Mouse (Mus musculus): ENCODE measurements at regions not wholly inside any gene's neighbourhood (a gene's known extent, or its start where the extent isn't known, plus 50 kb on each side); places are given as distances from the start of the nearest gene placed in this dataset.

DNA sequence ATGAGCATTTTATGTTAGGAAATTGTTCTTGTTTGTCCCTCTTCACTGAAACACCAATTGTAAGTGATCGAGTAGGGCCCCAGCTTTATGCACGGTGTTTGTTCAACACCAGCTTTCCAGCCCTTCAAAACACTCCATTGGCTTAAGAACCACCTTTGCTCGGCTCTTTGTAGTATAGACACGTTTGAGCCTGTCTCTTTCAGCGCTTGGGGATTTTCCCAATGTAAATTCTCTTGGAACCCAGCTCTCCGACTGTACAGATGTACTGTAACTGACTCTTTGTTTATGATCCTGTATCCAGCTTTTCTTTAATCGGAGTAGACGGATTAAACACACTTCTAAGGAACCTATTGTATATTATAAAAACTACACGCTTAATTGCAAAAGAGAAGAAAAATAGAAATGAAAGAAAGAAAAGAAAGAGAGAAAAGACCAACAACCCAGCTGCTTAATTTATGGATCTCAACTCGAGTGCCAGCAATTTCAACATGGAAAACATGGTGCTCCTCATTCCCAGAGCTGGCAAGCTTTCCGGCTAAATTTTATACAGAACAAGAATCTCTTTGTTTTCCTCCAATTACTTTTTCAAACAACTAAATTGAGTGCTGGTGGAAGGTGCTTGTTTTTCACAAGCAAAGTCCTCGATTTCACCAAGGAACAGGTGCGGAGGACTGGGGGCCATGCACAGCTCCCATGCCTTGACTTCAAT is 430.4 kb downstream of the Adgrl2 start:
- DNase-seq (ENCODE audit: low read depth, low spot score), result no peak

- no peak for DNase-seq (ENCODE audit: low read depth, low spot score)
Measured at GRCm38 (mm10) chr3:148558592-148559157, 431.7 kb downstream of the Adgrl2 start.

DNA sequence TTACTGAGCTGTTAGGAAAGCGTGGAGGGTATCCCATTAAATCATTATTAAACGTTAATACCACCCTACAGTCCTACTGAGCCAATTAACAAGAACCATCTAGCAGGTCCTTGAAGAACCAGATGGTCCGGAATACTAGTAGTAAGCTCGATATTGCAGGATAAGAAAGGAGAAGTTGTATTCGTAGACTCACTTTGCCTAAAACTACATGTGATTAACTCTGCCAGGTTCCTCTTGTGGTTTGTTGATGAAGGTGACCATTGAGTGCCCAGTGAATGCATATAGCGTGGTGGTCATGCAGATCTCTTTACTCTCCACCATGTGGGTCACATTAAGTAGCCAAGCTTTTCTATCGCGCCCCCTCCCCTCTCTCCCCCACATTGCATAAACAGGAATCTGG is 435.0 kb downstream of the Adgrl2 start:
- no peak for DNase-seq (ENCODE audit: low read depth, low spot score)

DNA sequence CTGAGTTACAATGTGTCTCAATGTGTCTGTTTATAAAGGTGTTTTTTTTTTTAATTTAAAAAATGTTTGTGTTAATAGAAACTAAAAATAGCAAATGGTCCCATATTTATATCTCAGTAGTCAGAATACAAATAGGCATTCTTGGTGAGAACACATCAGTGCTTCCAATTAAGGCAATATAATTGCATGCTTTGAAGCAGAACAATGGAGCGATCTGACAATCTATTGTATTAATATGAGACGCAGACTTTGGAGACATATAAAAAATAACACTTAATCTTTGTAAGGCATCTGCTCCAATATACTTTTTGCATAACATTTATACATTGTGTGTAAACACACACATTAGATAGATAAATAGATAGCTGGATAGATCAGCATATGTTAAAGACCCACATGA is 439.6 kb downstream of the Adgrl2 start:
- no peak for DNase-seq (ENCODE audit: low read depth, low spot score)

- DNase-seq (ENCODE audit: low read depth, low spot score), result no peak
Measured at GRCm38 (mm10) chr3:148544929-148545328, 445.4 kb downstream of the Adgrl2 start.

GRCm38 (mm10) chr3:148542217-148542616 is 448.1 kb downstream of the Adgrl2 start:
- DNase-seq (ENCODE audit: low read depth, low spot score), result no peak

GRCm38 (mm10) chr3:148537669-148538271 is 452.6 kb downstream of the Adgrl2 start:
- DNase-seq (ENCODE audit: low read depth, low spot score), result no peak

DNA sequence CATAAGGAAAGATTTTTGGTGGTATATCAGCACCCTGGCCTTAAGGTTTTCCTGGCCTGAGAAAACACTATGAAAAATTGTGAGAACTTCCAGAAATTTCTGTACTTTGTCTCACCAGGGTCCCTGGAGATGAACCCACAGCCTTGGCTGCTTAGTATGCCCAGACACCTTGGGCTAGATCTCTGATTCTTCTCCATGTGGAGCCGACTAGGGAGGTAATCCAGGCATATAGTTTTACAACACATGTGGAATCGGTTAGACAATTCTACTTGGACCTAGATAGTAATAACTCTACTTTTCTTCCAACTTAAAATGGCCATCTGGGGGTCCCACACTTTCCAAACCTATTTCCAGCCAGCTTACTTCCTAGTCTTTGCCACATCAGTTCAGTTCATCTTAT is 460.5 kb downstream of the Adgrl2 start:
- no peak for DNase-seq (ENCODE audit: low read depth, low spot score)

DNA sequence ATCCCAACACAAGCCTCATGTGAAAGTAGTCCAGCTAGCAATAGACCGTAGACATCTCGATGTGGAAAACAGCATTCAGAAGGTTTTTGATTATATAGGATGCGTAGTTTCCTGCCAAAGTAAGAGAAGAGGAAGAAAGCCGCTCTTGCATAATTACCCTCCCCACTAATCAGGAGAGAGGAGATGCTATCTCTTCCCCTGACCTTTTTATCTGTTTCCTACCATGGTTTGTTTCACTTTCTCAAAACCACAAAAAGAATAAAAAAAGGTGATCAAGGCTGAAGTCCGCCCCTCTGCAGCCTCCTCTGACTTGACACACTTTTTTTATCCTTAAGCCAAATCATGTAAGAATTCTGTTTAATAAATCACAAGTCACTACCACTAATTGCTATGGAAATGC is 480.0 kb downstream of the Adgrl2 start:
- DNase-seq (ENCODE audit: low read depth, low spot score), result no peak

DNA sequence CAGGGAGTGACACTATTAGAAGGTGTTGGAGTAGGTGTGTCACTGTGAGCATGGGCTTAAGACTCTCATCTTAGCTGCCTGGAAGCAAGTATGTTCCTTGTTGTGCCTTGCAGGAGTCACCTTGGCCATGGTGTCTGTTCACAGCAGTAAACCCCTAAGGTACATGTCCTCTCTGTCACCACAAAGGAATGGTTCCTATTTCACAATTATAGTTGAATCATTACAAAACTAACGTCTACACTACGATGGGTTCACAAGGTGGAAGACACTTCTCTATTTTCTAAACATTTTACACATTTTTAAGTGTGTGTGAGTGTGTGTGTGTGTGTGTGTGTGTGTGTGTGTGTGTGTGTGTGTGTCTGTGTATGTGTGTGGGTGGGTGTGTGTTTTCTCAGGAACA is 485.4 kb downstream of the Adgrl2 start:
- no peak for DNase-seq (ENCODE audit: low read depth, low spot score)

DNA sequence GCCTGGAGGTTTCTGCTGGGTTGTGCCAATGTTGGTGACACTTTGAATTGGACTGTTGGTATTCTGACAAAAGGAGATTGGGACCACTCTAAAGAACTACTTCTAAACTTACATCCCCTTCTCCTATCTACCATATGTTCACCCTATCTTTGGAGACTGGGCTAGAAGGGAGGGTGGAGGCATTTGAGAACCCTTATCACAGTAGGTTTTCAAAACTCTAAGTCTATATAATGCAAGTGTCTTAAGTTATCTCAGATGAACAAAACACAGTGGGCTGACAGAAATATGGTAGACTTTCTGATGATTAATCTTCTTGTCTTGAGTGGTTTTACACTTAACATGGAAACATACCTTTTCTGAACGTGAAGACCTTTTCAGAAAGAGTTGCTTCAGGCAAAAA is 486.9 kb downstream of the Adgrl2 start:
- no peak for DNase-seq (ENCODE audit: low read depth, low spot score)

- no peak for DNase-seq (ENCODE audit: low read depth, low spot score)
Measured at GRCm38 (mm10) chr3:148501801-148502200, 488.6 kb downstream of the Adgrl2 start.

DNA sequence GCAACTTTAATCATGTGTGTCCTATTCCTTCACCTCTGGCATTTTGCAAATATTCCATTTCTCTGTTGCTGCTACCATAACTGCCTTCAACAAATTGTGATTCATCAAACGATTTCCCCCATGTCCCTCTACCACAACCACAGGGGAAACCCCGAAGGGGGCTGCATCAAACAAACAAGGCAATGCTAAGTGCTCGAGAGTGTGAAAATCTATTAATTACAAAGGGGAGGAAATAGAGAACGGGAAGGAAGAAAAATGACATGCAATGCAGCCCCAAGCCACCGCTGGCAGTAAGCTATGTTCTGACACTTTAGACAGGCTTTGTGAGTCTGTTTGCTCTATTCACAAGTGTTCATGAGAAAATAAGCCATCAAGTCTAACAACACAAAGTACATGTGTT is 493.7 kb downstream of the Adgrl2 start:
- DNase-seq (ENCODE audit: low read depth, low spot score), result no peak

DNA sequence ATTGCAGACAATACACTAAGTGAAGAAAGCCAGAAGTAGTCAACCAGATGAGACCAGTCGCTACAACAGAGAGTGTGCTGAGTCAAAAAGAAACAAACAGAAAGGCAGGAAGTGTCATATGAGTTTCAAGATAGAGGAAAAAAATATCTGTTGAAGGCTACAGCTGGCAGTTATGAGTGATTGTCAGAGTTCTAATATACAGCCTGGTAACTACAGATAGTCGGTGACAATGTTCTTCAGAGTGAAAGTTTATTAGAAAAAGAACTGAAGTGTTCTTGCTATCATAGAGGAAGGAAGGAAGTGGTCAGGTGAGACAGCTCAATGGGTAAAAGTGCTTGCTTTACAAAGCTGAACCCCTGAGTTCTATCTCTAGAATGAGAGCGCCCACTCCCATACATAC is 499.1 kb downstream of the Adgrl2 start:
- DNase-seq (ENCODE audit: low read depth, low spot score), result no peak

DNA sequence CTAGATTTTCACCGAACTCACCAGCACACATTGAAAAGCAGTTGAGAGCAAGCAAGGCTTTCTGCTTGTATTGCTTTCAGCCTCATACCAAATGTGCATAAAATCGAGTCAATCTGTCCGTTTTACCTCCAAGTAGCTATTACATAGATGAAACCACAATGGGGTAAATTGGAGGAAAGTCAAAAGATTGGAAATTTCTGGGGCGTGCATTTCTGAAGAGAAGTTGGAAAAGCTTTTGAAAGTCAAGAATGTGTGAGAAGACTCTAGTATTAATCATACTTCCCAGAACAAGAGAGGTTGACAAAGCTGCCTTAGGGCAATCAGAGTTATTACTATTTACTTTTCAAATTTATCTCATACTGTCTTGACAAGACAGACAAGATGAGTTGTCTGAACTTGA is 501.2 kb downstream of the Adgrl2 start:
- DNase-seq (ENCODE audit: low read depth, low spot score), result no peak

- no peak for DNase-seq (ENCODE audit: low read depth, low spot score)
Measured at GRCm38 (mm10) chr3:148487949-148488348, 502.4 kb downstream of the Adgrl2 start.

GRCm38 (mm10) chr3:148475862-148476261 is 514.5 kb downstream of the Adgrl2 start:
- peak; percentile 12 for DNase-seq (ENCODE audit: low read depth, low spot score)

- no peak for DNase-seq (ENCODE audit: low read depth, low spot score)
Measured at GRCm38 (mm10) chr3:148472943-148473444, 517.4 kb downstream of the Adgrl2 start.

GRCm38 (mm10) chr3:148465456-148465855 is 524.9 kb downstream of the Adgrl2 start:
- no peak for DNase-seq (ENCODE audit: low read depth, low spot score)

- DNase-seq (ENCODE audit: low read depth, low spot score), result no peak
Measured at GRCm38 (mm10) chr3:148462791-148463190, 527.6 kb downstream of the Adgrl2 start.

GRCm38 (mm10) chr3:148448888-148449287 is 541.5 kb downstream of the Adgrl2 start:
- DNase-seq (ENCODE audit: low read depth, low spot score), result no peak

GRCm38 (mm10) chr3:148448465-148448864 is 541.9 kb downstream of the Adgrl2 start:
- DNase-seq (ENCODE audit: low read depth, low spot score), result no peak

DNA sequence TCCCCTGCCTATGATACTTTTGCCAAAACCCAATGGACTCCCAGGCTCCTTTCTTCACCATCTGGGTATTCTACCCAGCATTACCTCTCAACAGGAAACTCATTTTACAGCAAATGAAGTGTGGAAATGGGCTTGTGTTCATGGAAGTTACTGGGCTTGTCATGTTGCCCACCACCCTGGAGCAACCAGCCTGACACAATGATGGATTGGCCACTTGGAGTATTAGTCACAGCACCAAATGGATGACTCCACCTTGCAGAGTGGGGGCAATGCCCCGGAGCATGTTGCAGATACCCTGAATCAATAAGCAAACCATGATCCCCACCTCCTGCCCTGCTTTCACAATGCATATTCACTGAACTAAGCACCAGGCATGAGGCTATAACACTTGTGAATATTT is 543.5 kb downstream of the Adgrl2 start:
- no peak for DNase-seq (ENCODE audit: low read depth, low spot score)
